In the genomic region with DNA sequence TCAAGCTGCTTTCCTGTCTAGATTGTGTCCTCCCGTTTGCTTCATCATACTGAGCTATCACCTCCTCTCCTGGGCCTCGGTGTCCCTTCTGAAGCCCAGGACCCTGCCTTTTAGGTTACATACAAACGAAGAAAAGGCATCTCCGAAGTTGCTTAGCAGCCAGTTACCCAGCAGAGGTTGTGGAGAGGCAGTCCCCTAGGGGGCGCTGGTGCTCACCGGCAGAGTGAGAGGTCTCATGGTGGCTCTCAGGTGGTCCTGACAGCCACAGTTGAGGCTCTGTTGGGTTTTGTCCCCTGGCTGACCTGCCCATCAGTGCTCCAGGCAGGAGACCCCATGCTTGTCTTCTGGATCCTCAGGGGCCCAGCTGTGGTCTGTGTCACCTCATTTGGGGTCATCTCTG, we compare ENCODE assay signal across 10 mouse cellular contexts.
DNase-seq lines count a peak whose midpoint lies in the region; ATAC-seq and TF ChIP-seq lines count a peak whose summit lies in the region.
"Had no signal": no experiment of that assay in that cellular context is flagged by ENCODE, and none has a peak within 500 bp of the region (broad histone marks: within the 10 kb centered on the region; RNA-seq: fewer than 3 reads in every experiment).

No protein-coding gene starts in this region.

- WGBS in heart, embryonic 11.5 days (ENCODE audit: insufficient replicate concordance): 8% methylated on average over 6 of the region's 6 CpGs
- WGBS in intestine, postnatal 0 days: 10% methylated on average over 6 of the region's 6 CpGs
- WGBS in limb, embryonic 15.5 days: 11% methylated on average over 6 of the region's 6 CpGs

- intact Hi-C loops in heart, postnatal 10 days (cut with DNase I): loop anchor here (1.0 kb wide), 1 partner anchor 84 kb away; no protein-coding TSS in a partner anchor

- no peak overlapping the region for H3K4me2 ChIP-seq in heart, embryonic 11.5 days
- H3K4me2 ChIP-seq in intestine, postnatal 0 days (replicated peaks; ENCODE audit: low read depth): no peak overlapping the region
- peak overlapping the region; percentile 40 for H3K4me2 ChIP-seq in limb, embryonic 15.5 days
- H3K4me2 ChIP-seq: embryonic facial prominence, embryonic 12.5 days; midbrain, embryonic 12.5 days had no signal

- no peak overlapping the region for H3K9ac ChIP-seq in heart, embryonic 11.5 days (ENCODE audit: low read depth, low read length)
- no peak overlapping the region for H3K9ac ChIP-seq in intestine, postnatal 0 days (ENCODE audit: low read depth, low read length)
- H3K9ac ChIP-seq in limb, embryonic 15.5 days: 0 out of 2 replicates have a peak overlapping the region, but pooled peaks have one; percentile 10
- H3K9ac ChIP-seq: embryonic facial prominence, embryonic 12.5 days; midbrain, embryonic 12.5 days had no signal

- H3K27ac ChIP-seq in heart, embryonic 11.5 days (ENCODE audit: low read depth, low read length): no peak overlapping the region
- H3K27ac ChIP-seq in intestine, postnatal 0 days (ENCODE audit: low read depth, low read length): no peak overlapping the region
- H3K27ac ChIP-seq in limb, embryonic 15.5 days: no peak overlapping the region
- H3K27ac ChIP-seq: embryonic facial prominence, embryonic 12.5 days; midbrain, embryonic 12.5 days had no signal

- no peak for ATAC-seq in heart, embryonic 11.5 days (replicated peaks; ENCODE audit: insufficient number of reproducible peaks, low FRiP score, low TSS enrichment)
- ATAC-seq in G1E (ENCODE audit: extremely low read depth, insufficient number of reproducible peaks, low FRiP score, poor library complexity, severe bottlenecking): no peak
- ATAC-seq in common myeloid progenitor, adult 5-6 weeks (replicated peaks; ENCODE audit: low read depth, poor library complexity, severe bottlenecking): peak; percentile 59; the same call in 1 of the 2 replicates
- no peak for ATAC-seq in intestine, postnatal 0 days
- ATAC-seq in limb, embryonic 15.5 days (ENCODE audit: insufficient number of reproducible peaks, low FRiP score, low TSS enrichment, low read depth): no peak; the same call in 1 of the 2 replicates

- peak; percentile 18 to 66 for DNase-seq in heart, postnatal 10 days
- DNase-seq in G1E (ENCODE audit: low spot score): peak; percentile 39
- peak; percentile 42 to 48 for DNase-seq in right cerebral cortex, postnatal 36 days (ENCODE audit: low spot score in 2 of 2)
- DNase-seq in ovary, postnatal 10 days (ENCODE audit: low spot score): no peak

- H3K4me1 ChIP-seq in heart, embryonic 11.5 days (ENCODE audit: control insufficient read depth, insufficient read depth, low read length): peaks cover 6% of the 10 kb centered on the region
- no peaks in the 10 kb centered on the region for H3K4me1 ChIP-seq in G1E (ENCODE audit: insufficient read depth, low read depth, low read length)
- no peaks in the 10 kb centered on the region for H3K4me1 ChIP-seq in intestine, postnatal 0 days (replicated peaks; ENCODE audit: control insufficient read depth, insufficient read depth, low read length)
- H3K4me1 ChIP-seq in limb, embryonic 15.5 days: peaks cover 32% of the 10 kb centered on the region

- TF ChIP-seq CTCF in G1E (IDR thresholded peaks at IDR 0.05; ENCODE audit: low read depth, low read length): peak; percentile 77
- TF ChIP-seq CTCF in intestine, postnatal 0 days (IDR thresholded peaks at IDR 0.05; ENCODE audit: low read depth): peak; percentile 70

- no peak overlapping the region for H3K4me3 ChIP-seq in heart, embryonic 11.5 days (ENCODE audit: low read depth, low read length)
- H3K4me3 ChIP-seq in G1E (ENCODE audit: low read depth, low read length): no peak overlapping the region
- H3K4me3 ChIP-seq in intestine, postnatal 0 days (ENCODE audit: low read depth, low read length): no peak overlapping the region
- H3K4me3 ChIP-seq in limb, embryonic 15.5 days: no peak overlapping the region; the same call in 1 of the 2 replicates
- H3K4me3 ChIP-seq: embryonic facial prominence, embryonic 12.5 days; midbrain, embryonic 12.5 days had no signal

- no peaks in the 10 kb centered on the region for H3K36me3 ChIP-seq in heart, embryonic 11.5 days (ENCODE audit: control insufficient read depth, insufficient read depth, low read length)
- no peaks in the 10 kb centered on the region for H3K36me3 ChIP-seq in G1E (replicated peaks)
- no peaks in the 10 kb centered on the region for H3K36me3 ChIP-seq in intestine, postnatal 0 days (ENCODE audit: control insufficient read depth, insufficient read depth)
- peaks cover 4% of the 10 kb centered on the region; the same call in 1 of the 2 replicates for H3K36me3 ChIP-seq in limb, embryonic 15.5 days
- H3K36me3 ChIP-seq: embryonic facial prominence, embryonic 12.5 days; midbrain, embryonic 12.5 days had no signal

- H3K27me3 ChIP-seq in heart, embryonic 11.5 days (ENCODE audit: control insufficient read depth, insufficient read depth, low read length): peaks cover 21% of the 10 kb centered on the region
- H3K27me3 ChIP-seq in G1E (ENCODE audit: insufficient read depth, low read length): peaks cover 15% of the 10 kb centered on the region; the same call in 1 of the 2 replicates
- peaks cover 16% of the 10 kb centered on the region; the same call in 1 of the 2 replicates for H3K27me3 ChIP-seq in intestine, postnatal 0 days (replicated peaks; ENCODE audit: control insufficient read depth, insufficient read depth, low read length)
- 0 out of 2 replicates have a peak, but pooled peaks cover 5% of the 10 kb centered on the region for H3K27me3 ChIP-seq in limb, embryonic 15.5 days

- H3K9me3 ChIP-seq in heart, embryonic 11.5 days (replicated peaks; ENCODE audit: control insufficient read depth, low read length): no peaks in the 10 kb centered on the region
- no peaks in the 10 kb centered on the region for H3K9me3 ChIP-seq in G1E (replicated peaks)
- H3K9me3 ChIP-seq in intestine, postnatal 0 days (ENCODE audit: control insufficient read depth): no peaks in the 10 kb centered on the region
- H3K9me3 ChIP-seq in limb, embryonic 15.5 days: no peaks in the 10 kb centered on the region
- H3K9me3 ChIP-seq: embryonic facial prominence, embryonic 12.5 days; midbrain, embryonic 12.5 days had no signal
